Mouse (Mus musculus) limb, embryonic 11.5 days (tissue): Measurements from ENCODE around the gene Jmjd7. TPM values are rescaled to one million over a fixed set of nuclear protein-coding genes. Genes with fewer than 3 reads are reported as not detected.

Experiments used
- ATAC-seq: fragments of 200-750 bp; cut with Nextera tagmentation; 2 replicates; pipeline ENCODE4 v1.8.0; 2017; ENCODE audit warnings: low read depth; ENCODE audit not compliant: insufficient number of reproducible peaks, low FRiP score, low TSS enrichment
- DNase-seq: peaks from one replicate; pipeline ENCODE4 v3.0.0-alpha.2; 2015; ENCODE audit warnings: low spot score
- H3K27ac ChIP-seq: fragments of 300-500 bp; sonication (generic); replicated peaks from 2 replicates; pipeline ENCODE4 v1.5.1; 2014; ENCODE audit warnings: low read depth, mild to moderate bottlenecking, low read length
- H3K27me3 ChIP-seq: fragments of 300-500 bp; sonication (generic); 2 replicates; pipeline ENCODE4 v1.6.1; 2014; ENCODE audit warnings: mild to moderate bottlenecking, low read length, mixed read lengths; ENCODE audit not compliant: control insufficient read depth, insufficient read depth
- H3K36me3 ChIP-seq: fragments of 300-500 bp; sonication (generic); 2 replicates; pipeline ENCODE4 v1.6.1; 2014; ENCODE audit warnings: mild to moderate bottlenecking, low read length, moderate library complexity, mixed read lengths; ENCODE audit not compliant: control insufficient read depth, insufficient read depth
- H3K4me1 ChIP-seq: fragments of 300-500 bp; sonication (generic); 2 replicates; pipeline ENCODE4 v1.6.1; 2014; ENCODE audit warnings: low read length, mixed read lengths; ENCODE audit not compliant: control insufficient read depth, insufficient read depth
- H3K4me2 ChIP-seq: fragments of 300-500 bp; sonication (generic); 2 replicates; pipeline ENCODE4 v1.6.1; 2014; ENCODE audit warnings: low read depth, mild to moderate bottlenecking, moderate library complexity; ENCODE audit not compliant: severe bottlenecking
- H3K4me3 ChIP-seq: fragments of 300-500 bp; sonication (generic); 2 replicates; pipeline ENCODE4 v1.5.1; 2014; ENCODE audit warnings: low read depth, low read length
- H3K9ac ChIP-seq: fragments of 300-500 bp; sonication (generic); 2 replicates; pipeline ENCODE4 v1.6.1; 2014; ENCODE audit warnings: mild to moderate bottlenecking, low read length
- H3K9me3 ChIP-seq: fragments of 300-500 bp; sonication (generic); 2 replicates; pipeline ENCODE4 v1.6.1; 2016; ENCODE audit warnings: low read length; ENCODE audit not compliant: control insufficient read depth
- WGBS: fragments of 180-500 bp; shearing (Covaris S2); extraction: QIAGEN DNeasy Blood & Tissue Kit; methylation state at CpG from one replicate; pipeline ENCODE4 v1.1.7; 2014; 5-methylcytosine and 5-hydroxymethylcytosine counted together
- polyA plus RNA-seq: library from polyadenylated mRNA; unstranded; fragments of >200 nt; fragmentation: Nextera tagmentation; extraction: Ambion mirVana; gene quantifications from 2 replicates; pipeline ENCODE4 v1.2.1, GENCODE M21; 2014

The Jmjd7 gene
- polyA plus RNA-seq, 1 experiment from 2014 or later = 22.2 TPM

DNA sequence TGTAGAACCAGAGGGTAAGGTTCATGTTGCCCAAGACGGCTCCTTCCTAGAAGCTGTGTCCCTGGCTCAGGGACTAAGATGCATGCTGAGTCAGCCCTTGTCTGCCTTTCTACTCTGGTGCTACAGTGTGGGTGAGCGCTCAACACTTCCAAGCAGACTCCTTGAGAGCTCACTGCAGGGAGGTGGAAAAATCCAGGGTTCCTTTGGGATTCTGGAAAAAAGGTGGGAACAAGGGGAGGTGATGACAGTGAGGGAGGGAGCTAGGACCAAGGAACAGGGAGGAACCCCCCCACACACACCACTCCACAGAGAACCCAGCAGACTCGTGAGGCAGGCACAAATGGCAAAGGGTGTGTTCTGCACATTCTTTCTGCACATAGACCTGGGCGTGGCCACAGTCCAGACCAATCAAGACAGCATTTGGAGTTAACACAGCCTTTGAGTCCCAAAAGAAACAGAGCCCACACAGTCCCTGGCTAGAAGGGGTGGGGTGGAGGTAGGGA, 16.9 kb downstream of the Jmjd7 start:
- peaks cover 14% of the 10 kb centered on the region for H3K36me3 ChIP-seq
- 0 out of 2 replicates have a peak, but pooled peaks have one; percentile 41 for ATAC-seq
- 55% methylated on average over 4 of the region's 4 CpGs for WGBS

DNA sequence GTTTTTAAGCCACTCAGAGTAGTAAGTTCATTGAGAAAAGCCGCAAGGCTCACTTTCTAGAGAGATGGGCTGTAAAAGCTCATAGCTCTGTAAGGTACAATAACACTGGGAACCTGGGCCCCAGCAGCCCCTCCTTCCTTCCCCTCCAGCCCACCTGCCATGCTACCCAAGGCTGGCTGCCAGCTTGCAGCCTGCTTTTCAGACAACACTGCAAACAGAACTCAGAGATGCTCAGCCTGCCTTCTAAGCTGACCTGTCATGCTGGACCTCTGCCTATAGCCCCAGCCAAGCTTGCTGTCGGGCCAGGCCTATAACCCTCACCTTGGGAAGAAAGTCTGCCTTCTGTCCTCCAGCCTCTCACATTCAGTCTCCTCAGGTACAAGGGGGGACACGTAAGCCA, 17.4 kb downstream of the Jmjd7 start:
- no peak overlapping the region for H3K9ac ChIP-seq
- 82% methylated on average over 3 of the region's 3 CpGs for WGBS
- no peak overlapping the region for H3K4me3 ChIP-seq
- H3K9me3 ChIP-seq = no peaks in the 10 kb centered on the region
- no peaks in the 10 kb centered on the region for H3K27me3 ChIP-seq
- no peak overlapping the region for H3K4me2 ChIP-seq
- no peaks in the 10 kb centered on the region for H3K4me1 ChIP-seq
- no peak overlapping the region for H3K27ac ChIP-seq
- H3K36me3 ChIP-seq = peaks cover 14% of the 10 kb centered on the region
- DNase-seq = no peak
- ATAC-seq = no peak

More for the DNA sequence above, 16.9 kb downstream of the Jmjd7 start:
- Histone ChIP-seq H3K4me1 (no peaks in the 10 kb centered on the region), H3K4me3 (no peak overlapping the region), H3K9ac (no peak overlapping the region), H3K27me3 (no peaks in the 10 kb centered on the region), H3K4me2 (no peak overlapping the region), H3K27ac (no peak overlapping the region), H3K9me3 (no peaks in the 10 kb centered on the region)
- DNase-seq = peak; percentile 38

DNA sequence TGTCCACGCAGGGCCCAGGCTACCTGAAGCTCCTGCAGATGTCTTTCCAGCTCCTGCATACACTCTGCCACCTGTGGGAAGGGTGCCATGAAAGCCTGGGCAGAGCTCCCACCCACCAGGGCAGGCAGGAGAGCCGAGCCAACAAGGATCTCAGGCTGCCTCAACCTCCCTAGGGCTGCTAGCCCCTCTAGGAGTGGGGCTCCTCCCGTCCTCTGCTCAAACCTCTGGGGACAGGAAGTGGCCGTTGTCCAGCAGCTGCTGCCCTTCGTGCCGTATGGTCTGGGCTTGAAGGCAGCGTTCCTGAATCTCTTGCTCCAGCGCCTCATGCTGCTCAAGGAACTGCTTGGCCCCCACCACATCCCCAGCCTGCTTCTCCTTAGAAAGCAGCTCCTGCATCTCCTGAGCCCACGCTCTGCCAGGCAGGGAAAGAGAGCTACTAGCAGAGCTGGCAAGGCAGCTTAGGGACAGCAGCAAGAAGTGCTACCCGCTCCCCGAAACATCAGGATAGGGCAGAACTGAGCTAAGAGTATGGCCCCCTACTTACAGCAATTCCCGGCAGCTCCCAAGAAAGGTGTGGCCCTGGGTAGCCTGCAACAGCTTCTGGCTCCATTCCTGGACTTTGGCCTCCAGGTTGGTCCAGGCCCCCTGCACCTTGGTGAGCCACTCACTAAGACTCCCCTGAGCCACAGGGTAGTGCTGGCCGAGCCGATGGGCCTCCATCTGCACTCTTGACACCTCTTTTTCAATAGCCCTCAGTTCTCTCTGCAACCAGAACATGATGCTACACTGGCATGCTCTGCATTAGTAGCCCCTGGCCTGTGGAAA, 19.4 kb downstream of the Jmjd7 start:
- Histone ChIP-seq H3K27me3 (no peaks in the 10 kb centered on the region), H3K4me1 (no peaks in the 10 kb centered on the region), H3K4me2 (no peak overlapping the region), H3K36me3 (peaks cover 2% of the 10 kb centered on the region; the same call in 1 of the 2 replicates), H3K9me3 (no peaks in the 10 kb centered on the region), H3K27ac (no peak overlapping the region), H3K4me3 (no peak overlapping the region), H3K9ac (no peak overlapping the region)
- DNase-seq (no peak), ATAC-seq (no peak)
- WGBS = 64% methylated on average over 14 of the region's 14 CpGs

GRCm38 (mm10) chr2:120048173-120048572, 20.9 kb downstream of the Jmjd7 start:
- no peaks in the 10 kb centered on the region for H3K36me3 ChIP-seq
- no peaks in the 10 kb centered on the region for H3K27me3 ChIP-seq
- ATAC-seq (no peak), DNase-seq (no peak)
- 70% methylated on average over 9 of the region's 9 CpGs for WGBS
- no peak overlapping the region for H3K4me2 ChIP-seq
- no peak overlapping the region for H3K4me3 ChIP-seq
- no peak overlapping the region for H3K9ac ChIP-seq
- no peak overlapping the region for H3K27ac ChIP-seq
- no peaks in the 10 kb centered on the region for H3K4me1 ChIP-seq
- H3K9me3 ChIP-seq = no peaks in the 10 kb centered on the region

DNA sequence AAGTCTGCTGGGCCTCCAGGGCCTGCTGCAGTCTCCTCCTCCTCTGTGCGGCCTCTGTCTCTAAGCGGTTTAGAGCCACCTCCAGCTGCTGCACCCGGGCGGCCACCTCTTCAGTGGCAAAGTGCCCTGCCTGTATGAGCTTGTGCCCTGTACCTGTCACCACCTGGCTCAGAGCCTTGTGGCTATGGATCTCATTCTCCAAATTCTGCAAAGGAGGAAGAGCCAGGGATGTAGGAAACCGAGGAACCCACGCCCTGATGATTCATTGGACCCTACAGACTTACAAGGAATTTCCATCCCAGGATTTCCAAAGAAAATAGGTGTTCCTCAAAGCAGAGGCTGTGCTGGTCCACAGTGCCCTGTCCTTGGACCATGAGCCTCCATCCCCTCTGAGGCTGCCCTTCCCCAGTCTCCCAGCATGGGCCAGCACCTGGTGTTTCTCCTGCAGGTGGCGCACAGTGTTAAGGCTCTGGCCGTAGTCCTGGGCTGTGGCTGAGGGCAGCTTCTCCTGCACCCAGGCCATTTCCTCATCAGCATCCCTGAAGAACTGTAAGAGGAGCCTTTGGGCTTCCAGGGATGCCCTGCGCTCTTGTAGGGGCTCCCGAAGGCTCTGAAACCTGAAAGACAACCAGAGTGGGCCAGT, 22.5 kb downstream of the Jmjd7 start:
- Histone ChIP-seq H3K4me1 (no peaks in the 10 kb centered on the region), H3K9me3 (no peaks in the 10 kb centered on the region), H3K9ac (no peak overlapping the region; the same call in 1 of the 2 replicates), H3K36me3 (no peaks in the 10 kb centered on the region), H3K27ac (no peak overlapping the region), H3K4me3 (no peak overlapping the region), H3K4me2 (no peak overlapping the region), H3K27me3 (no peaks in the 10 kb centered on the region)
- WGBS = 60% methylated on average over 10 of the region's 10 CpGs
- ATAC-seq (no peak), DNase-seq (peak; percentile 61)

DNA sequence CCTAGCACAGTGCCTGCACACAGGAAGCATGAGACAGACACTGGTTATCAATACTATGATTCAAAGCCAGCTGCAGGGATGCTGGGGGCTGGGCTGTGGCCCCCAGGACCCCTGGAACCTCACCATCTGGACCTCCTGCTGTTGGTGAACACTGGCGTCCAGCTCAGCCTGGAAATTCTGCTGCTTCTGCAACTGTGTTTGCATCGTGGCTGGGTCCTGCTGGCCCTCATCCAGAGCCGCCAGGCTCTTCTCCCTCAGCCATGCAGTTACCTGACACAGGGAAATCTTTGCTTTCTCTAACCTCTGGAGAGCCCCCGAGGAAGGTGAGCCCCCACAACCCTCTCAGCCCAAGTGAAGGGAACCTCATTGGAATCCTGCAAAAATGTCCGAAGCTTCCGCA, 24.1 kb downstream of the Jmjd7 start:
- no peak for ATAC-seq
- Histone ChIP-seq H3K4me2 (no peak overlapping the region), H3K36me3 (no peaks in the 10 kb centered on the region), H3K9me3 (no peaks in the 10 kb centered on the region), H3K4me3 (no peak overlapping the region), H3K27ac (no peak overlapping the region), H3K9ac (no peak overlapping the region), H3K27me3 (no peaks in the 10 kb centered on the region), H3K4me1 (no peaks in the 10 kb centered on the region)
- WGBS = 69% methylated on average over 6 of the region's 6 CpGs
- no peak for DNase-seq

GRCm38 (mm10) chr2:120054771-120055552, 27.7 kb downstream of the Jmjd7 start:
- H3K9ac ChIP-seq = no peak overlapping the region
- WGBS = 88% methylated on average over 12 of the region's 12 CpGs
- H3K36me3 ChIP-seq = no peaks in the 10 kb centered on the region
- no peak for ATAC-seq
- no peaks in the 10 kb centered on the region for H3K9me3 ChIP-seq
- H3K27me3 ChIP-seq = no peaks in the 10 kb centered on the region
- H3K4me2 ChIP-seq = no peak overlapping the region
- no peak overlapping the region for H3K27ac ChIP-seq
- no peak overlapping the region for H3K4me3 ChIP-seq
- no peak for DNase-seq
- H3K4me1 ChIP-seq = no peaks in the 10 kb centered on the region

DNA sequence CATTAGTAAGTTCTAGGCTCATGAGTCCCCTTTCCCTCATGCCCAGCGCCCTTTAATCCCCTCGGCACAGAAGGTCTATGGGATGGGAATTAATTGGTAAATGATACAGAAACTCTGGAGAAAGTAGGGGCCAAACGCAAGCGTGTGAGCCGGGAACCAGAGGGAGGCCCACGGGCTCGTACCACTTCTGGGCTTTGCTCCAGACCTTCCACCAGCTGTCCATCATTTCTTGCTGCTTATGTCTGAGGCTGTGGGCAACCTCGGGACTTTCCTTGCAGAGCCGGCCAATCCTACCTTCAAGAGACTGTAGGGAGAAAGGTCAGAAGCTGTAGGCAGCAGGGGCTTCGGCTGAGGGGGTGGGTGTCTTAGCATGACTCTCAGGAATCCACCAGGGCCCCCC, 28.6 kb downstream of the Jmjd7 start:
- Histone ChIP-seq H3K36me3 (no peaks in the 10 kb centered on the region), H3K9me3 (no peaks in the 10 kb centered on the region), H3K27me3 (no peaks in the 10 kb centered on the region), H3K27ac (no peak overlapping the region), H3K9ac (no peak overlapping the region), H3K4me1 (no peaks in the 10 kb centered on the region), H3K4me2 (no peak overlapping the region), H3K4me3 (no peak overlapping the region)
- WGBS = 93% methylated on average over 10 of the region's 10 CpGs
- ATAC-seq (no peak), DNase-seq (no peak)
